Mouse (Mus musculus) frontal cortex, postnatal 25 days (tissue): ENCODE measurements around the gene Krt9.
"Not testable (repeated sequence)": the region's sequence is repeated elsewhere in the genome, so short reads cannot be mapped to it uniquely, and the experiment has no call there.

Source experiments
- DNase-seq, 2 experiments: peaks; one replicate each; pipeline ENCODE4 v3.0.0; 2022; ENCODE audit warnings: low spot score in 2 of 2

The Krt9 gene

DNA sequence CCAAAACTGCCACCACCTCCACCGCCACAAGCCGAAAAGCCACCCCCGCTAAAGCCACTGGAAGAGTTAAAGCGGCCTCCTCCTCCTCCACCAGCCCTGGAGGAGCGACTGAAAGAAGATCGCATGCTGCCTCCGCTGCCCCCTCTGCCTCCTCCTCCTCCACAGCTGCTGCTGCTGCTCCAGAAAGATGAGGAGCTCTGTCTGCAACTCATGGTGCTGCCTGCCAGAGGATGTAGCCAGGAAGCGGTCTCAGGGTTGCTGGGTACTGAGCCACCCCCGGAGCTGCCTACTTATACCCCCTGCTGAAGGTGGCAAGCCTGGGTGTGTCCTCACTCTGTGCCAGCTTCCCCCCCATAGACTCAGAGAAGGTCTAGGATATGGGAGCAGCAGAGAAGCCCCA is at the start of gene Krt9:
Krt9 (minus strand) TSS at position 255 of the 400 bp plus-strand sequence.
- peak; percentile 20 to 25 for DNase-seq

DNA sequence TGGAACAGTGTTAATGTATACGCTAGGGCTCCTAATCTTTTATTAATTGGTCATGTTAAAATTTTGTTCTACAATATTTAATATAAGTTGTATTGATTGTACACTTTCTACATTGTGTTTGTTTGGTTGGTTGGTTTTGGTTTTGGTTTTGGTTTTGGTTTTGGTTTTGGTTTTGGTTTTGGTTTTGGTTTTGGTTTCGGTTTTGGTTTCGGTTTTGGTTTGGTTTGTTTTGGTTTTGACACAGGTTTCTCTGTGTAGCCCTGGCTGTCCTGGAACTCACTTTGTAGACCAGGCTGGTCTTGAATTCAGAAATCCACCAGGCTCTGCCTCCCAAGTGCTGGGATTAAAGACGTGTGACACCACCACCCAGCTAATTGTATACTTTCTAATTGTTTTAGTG is 47.2 kb upstream of the Krt9 start:
- not testable (repeated sequence) for DNase-seq

DNA sequence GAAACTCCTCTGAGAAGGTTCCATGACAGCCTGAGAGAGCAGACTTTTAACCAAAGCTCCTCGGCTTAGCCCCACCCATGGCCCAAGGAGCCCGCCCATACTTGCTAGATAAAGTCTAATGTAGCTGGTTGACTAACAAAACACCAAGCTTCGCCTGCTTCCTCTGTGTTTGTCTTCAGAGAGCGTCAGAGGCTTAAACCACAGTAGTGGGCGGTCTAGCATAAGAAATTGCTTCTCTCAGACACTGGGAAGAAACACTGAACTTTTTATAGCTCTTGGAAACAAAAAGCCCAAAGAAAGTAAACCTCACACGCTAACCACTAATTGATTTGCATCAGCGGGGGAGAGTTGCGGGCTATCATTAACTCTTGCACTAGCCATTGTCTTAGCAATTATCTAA is 28.7 kb upstream of the Krt9 start:
- no peak for DNase-seq

DNA sequence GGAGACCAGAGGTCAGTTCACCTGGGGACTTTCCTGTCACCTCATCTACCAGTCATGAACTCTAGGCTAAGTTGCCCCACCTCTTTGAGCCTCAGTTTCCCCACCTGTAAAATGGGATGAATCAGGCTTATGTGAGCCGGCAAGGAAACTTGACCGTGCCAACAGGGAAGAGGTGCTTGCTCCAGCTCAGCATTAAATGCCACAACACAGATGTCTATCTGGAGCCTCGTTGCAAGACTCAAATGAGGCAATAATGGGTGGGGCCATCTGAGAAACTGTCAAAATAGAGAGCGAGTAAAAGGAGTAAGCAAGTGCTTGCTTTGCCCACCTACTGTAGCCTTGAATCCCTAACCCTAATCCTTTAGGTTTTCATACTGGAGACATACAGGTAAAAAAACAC is 26.3 kb upstream of the Krt9 start:
- no peak for DNase-seq

DNA sequence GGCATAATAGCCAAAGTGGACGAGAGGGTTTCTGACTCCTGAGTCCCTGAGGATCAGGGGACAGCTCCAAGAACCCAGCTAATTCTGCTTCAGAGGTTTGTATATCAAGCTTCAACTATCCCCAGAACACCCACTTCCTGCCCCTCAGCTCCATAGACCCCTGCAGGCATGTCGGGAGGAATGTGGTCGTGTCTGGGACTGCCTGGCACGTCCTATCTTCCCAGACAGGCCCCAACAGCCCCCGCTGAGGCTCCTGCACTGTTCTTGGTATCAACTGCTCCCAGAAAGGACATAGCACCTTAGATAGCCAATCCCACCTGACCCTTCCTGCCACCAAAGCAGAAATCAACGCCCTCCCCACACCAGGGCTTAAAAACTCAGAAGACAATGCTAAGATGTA is 15.5 kb upstream of the Krt9 start:
- no peak for DNase-seq

DNA sequence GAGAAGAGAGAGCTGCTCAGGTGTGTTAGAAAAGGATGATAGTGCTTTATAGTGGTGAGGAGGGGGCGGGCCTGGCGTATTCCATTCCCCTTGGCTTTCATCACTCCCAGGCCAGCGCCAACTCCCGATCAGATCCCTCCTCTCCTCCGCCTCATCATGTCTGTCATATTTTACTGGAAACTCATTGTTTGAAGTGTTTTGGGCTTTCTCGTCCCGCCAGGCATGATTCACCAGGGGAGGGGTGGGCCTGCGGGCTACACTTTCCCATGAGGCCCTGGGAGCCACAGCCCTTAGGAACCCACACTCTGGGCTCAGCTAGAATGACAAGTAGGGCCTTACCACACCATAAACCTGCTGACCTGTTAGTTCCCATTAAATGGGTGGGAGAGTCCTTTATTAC is 14.5 kb upstream of the Krt9 start, which contains the start of gene Krt14:
Krt14 (minus strand) TSS at position 51 of the 400 bp plus-strand sequence.
- DNase-seq, result no peak

DNA sequence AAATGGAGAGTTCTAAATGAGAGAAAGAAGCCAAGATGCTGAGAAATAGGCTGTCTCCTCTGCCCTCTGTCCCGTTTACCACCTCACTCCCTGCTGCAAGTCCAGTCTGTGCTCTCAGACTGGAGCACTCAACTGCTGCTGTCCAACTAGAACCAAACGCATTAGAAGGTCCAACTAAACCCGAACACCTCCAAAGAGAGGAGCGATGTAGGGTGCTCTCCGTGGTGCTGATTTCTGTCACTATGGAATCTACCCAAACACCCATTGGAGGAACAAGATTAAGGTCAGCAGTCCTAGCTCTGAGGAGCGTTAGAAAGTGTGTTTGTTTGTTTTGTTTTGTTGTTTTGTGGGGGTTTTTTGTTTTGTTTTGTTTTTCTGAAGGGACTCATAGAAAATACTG is 10.4 kb upstream of the Krt9 start:
- DNase-seq, result no peak

DNA sequence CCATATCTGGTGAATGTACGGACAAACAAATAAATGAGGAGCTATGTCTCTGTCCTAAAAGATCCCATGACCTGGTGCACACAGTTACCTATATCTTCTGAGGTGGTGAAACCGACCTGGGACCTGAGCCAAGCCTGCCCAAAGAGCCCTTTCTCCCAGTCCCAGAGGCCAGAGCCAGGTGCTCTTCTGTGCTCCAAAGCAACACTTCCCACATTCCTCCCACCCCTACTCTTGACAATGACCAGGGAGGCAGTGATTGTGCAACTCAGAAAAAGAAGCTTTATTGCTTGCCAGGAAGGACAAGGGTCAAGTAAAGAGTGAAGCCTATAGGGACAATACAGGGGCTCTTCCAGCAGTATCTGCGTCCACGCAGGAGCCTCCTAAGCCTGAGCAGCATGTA is 9.9 kb upstream of the Krt9 start:
- DNase-seq, result no peak

DNA sequence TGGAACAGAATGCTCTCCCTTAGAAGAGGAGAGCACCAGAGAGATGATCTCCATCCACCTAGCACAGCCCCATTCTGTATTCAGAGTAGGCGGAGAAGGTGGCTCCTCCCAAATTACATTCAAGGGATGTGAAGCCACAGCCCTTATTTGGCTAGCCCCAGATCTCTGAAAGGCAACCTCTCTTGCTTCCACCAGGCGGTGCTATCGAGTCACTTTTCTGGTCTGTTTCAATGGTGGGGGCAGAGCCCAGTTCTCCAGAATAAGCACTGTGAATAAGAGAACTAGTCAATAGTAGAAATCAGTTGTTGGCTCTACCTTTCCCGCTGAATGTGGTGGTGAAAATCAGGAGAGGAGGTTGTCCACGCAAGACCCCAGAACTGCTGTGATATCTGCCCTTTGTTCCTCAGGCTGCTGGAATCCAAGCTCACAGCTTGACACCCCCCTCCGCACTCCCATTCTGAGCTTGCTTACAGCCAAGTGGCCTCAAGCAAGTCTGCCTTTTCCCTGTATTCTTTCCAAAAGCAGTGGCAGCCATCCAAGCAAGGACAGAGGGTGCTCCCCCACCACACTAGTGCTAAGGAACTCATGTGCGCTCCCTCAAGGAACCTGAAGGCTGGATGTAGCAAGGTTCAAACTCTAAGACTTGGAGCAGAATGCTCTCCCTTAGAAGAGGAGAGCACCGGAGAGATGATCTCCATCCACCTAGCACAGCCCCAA is 7.2 kb upstream of the Krt9 start:
- DNase-seq, result peak in 1 of 2 experiments; percentile 32

DNA sequence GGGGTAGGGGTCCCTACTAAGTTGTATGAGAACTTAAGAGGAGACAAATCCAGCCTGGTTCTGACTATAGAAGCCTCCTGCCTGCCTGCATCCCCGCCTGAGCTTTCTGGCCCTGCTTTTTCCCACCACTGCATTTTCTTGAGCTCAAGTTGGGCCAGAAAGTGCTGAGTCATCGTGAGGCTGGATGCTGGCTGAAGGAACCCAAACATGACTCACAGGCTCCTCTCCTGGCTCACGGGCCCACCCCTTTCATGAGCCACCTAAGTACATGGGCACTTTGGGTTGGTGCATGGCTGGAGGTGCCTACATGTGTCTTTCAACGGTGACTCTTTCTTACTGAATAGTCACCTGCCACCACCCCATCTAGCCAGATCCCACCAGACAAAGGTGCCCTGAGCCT is 5.6 kb upstream of the Krt9 start:
- DNase-seq, result peak; percentile 20 to 30

DNA sequence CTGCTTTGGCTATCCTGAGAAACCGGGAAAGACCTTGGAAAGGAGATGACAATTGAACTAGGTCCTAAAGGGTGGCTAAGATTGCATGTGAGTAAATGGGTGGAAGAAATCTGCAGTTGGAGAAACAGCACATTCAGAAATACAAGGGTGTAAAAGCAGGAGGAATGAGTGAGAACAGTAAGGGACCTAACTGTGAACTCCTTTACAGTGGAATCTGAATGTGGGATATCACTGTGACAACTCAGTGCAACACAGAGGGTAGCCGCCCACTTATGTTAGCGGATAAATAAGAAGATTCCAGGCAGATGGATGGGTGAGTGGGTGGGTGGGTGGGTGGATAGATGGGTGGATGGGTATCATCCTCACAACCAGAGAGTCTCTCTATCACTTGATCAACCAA is 1.2 kb downstream of the Krt9 start:
- no peak for DNase-seq

DNA sequence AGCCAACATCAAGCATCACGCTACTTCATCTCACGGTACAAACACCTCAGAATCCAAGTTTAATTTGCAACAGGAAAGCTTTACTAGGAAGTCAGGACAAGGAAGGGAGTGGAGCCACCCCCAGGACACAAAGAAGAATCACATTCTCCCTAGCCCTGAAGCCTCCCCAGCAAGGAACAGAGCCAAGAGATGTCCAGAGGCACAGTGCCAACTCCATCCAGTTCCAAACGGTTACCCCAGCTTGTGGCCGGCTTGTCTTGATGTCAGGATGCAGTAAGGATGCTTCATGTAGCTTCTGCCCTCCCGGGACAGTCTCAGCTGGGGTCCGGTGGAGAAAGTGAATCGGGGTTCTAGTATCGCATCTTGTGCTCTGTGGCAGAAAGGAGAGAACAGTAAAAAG is 6.3 kb downstream of the Krt9 start:
- no peak for DNase-seq

DNA sequence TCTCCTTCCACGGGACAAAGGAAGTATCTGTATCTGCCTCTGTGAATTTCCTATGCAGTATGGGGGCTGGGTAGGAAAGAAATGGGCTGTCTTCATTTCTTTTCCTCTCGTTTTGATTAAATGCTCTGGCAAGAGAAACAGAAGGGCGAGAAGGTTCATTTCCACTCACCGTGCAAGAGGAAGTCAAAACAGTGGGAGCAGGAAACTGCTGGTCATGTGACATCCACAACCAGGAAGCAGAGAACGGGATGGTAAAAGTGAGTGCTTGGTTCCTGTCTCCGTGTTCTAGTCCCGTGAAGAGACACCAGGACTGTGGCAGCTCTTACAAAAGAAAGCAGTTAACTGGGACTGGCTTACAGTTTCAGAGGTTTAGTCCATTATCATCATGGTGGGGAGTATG is 11.3 kb downstream of the Krt9 start:
- no peak for DNase-seq

DNA sequence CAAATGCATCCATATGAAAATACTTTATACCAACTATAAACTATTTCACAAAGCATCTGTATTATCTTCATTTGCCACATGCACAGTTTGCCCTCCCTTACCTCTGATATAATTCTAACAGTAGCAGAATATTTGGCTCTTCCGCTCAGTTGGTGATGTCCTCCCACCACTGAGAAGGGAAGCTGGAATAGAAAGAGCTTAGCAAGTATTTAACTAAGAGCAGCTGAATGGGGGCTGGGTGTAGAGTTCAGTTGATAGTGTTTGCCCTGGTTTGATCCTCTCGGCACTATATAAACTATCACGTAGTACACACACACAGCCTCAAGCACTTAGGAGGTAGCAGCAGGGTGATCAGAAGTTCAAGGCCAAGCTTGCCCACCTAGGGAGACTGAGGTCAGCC is 13.8 kb downstream of the Krt9 start:
- no peak for DNase-seq

DNA sequence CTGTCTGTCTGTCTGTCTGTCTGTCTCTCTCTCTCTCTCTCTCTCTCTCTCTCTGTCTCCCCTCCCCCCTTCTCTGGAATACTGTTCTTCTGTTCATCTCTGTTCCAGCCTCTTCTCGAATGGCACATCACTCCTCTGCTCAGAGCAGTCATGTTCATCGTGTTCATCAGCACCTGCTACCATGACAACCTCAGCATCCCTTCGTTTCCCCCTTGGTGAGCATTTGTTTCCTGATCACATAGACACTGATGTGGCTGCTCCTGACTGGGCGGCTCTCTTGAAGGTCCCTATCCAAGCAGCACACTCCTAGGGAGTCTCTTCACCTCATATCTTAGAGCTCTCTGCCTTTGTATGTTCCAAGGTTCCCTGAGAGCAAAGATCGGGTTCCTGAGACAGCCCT is 14.7 kb downstream of the Krt9 start:
- no peak for DNase-seq

DNA sequence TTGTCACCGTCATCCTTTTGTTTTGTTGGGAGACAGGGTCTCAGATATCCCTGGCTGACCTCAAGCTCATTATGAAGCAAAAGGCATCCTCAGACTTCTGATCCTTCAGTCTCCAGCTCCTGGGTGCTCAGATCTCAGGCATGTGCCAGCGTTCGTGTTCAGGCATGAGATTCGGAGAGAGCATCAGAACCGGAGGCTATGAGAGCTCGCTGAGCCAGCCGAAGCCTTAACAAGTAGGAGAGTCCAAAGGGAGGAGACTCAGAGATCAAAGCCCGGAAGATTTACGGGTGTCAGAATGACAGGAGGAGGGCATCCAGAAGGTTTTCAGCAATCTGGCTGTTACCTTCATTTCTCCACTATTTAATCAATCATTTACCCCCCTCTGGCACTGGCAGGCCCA is 16.3 kb downstream of the Krt9 start:
- no peak for DNase-seq

DNA sequence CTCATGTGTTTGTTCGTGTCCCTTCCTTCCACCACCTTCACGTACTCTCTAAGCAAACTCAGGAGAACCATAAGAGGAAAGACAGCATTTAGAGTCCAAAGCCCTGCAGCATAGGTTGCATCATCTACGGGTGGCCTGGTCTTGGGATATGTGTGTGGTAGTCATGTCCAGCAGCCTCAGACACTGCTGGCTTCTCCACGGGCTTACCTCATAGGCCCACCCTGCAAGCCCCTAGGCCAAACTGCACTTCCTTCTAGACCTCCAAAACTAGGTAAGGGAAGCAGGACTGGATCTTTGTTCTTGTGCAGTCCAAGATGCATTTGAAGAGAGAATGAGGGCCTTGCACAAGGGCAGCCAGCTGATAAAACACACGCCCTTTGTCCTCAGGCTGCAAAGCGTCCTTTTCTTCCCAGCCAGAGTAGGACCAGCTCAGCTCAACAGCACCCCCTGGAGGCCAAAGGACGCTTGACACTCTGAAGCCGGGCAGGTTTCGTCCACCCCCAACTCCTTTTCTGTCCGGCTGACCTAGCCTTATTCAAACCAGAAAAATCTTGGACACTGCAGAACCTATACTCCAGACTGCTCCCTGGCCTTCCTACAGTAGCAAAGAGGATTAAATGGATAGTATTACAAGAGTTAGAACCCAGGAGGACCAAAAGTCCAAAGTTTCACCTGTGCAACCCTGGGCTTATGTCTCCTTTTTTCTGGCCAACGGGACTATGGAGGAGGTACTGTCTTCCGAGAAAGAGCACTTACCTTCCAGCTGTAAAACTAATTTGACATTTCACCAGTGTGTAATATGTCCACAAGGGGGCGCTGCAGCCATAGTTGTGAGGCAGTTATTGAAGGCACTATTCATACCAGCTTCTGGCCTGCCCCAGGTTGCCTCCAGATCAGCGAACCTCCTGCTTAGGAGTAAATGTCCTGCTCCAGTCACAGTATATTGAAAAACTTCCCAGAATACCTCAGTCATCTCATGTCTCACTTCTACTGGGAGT is 24.0 kb downstream of the Krt9 start:
- peak; percentile 71 to 73 for DNase-seq

DNA sequence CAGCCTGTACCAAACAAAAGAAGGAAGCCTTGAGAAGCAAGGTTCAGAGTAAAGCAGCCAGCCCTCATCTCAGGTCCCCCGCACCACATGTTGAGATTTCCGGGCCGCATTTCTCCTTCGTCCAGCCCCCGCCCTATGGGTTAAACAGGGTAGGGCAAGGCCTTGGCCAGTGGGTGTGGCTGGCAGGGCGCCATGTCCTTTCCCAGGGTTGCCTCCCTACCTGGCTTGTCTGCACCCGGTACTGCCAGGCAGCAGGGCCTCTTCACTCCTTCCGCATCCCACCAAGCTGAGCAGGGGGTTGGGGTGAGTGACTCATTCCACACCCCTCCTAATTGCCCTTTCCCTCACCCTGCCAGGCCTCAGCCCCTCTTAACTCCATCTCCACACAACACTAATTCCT is 25.0 kb downstream of the Krt9 start:
- DNase-seq, result no peak

DNA sequence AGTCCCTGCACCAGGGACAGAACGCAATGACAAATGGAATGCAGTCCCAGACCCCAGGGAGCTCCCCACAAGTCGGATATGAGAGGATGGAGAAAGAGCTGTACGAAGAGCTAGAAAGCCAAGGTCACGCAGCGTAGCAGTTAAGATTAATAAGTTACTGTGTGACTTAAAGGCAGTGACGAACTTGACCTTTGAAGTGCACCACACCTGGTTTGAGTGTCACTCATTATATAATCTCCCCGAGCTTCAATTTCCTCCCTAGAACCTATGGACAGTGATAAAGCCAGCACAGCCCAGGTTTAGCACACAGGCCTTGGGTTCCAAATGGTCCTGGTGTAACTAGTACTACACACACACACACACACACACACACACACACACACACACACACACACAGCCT is 28.7 kb downstream of the Krt9 start:
- DNase-seq, result no peak

DNA sequence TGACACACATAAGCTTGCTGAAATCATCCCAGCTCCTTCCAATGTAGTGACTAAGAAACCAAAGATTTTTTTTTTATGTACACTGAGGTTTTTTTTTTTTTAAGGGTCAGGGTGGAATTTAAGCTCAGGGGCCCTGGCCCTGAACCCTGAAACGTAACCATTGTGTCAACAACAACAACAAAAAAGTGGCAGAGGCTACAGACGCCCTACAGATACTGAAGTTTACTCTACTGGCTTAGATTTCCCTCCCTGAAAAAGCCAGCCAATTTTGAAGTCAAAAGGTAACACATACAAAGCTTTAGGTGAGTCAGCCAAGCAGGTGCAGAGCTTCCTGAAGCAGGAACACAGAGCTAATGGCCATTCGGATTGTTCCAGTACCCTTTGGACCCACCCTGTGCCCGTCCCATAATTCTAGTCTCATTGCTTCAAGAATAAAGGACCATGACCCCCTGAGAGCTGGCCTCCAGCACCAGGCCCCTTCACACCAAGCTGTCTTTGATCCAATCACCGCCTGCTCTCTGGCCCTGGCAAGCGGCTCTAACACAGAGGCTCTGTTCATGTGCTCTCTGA is 35.1 kb downstream of the Krt9 start:
- DNase-seq, result no peak

DNA sequence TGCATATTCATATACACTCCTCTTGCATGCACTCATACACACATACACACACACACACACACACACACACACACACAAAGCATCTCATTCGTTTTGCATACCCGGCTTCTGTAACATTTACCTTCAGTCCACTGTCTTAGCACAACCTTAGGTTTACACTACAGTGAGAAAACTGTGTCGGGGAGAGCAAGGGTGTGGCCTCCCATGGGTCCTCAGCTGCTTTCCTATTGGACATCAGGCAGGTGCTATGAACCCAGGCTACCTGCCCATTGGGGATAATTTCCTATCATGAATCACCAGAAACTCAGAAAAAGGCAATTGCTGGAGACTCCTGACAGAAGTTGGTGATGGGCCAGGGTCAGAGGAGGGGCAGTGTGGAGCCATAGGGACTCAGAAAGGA is 35.7 kb downstream of the Krt9 start:
- DNase-seq, result no peak

DNA sequence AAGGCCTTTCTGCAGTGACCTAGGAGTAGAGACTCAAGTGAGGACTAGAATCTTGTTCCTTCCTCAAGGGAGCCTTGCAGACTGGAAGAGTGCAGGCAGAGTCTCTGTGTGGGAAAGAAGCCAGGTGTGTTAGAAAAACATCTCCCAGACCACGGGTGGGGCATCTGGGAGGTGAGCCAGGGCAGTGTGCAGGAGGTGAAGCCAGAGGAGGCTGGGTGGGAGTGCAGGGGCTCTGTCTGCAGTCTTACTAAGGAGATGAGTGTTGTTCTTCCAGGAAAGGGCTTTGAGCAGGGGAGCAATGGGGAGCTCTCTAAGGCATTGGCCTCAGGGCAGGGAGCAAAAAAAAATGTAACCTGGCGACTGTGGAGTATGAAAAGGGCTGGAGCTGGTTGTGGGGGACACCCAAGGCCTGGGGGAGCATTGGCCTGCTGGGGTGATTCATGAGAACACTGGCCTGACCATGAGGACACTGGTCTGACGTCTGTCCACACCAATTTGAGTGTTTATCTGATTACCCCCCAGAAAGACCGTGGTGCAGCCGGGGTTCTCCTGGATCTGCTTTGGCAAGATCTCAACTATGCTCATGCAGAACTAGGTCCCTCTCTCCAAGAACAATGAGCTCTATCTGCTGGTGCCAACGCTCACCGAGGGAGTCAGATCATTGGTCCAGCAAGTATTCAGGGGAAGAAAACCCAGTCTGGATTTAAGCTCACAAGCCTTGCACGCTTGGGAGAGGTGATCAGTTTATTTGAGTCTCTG is 37.4 kb downstream of the Krt9 start:
- DNase-seq, result no peak
